Mouse (Mus musculus): ENCODE results near the gene Ankrd24. TPM values are rescaled to one million over a fixed set of nuclear protein-coding genes. Genes with fewer than 3 reads are reported as not detected.

Ankrd24 gene
- polyA plus RNA-seq, 1 experiment from 2014 or later = 12.6 TPM

- Histone ChIP-seq H3K9ac (replicated peaks) (no peak overlapping the region), H3K4me1 (peaks cover 18% of the 10 kb centered on the region), H3K4me3 (no peak overlapping the region), H3K4me2 (replicated peaks) (no peak overlapping the region), H3K27me3 (no peaks in the 10 kb centered on the region), H3K9me3 (no peaks in the 10 kb centered on the region), H3K36me3 (no peaks in the 10 kb centered on the region), H3K27ac (replicated peaks) (no peak overlapping the region)
- ATAC-seq (replicated peaks) = no peak
- WGBS = 100% methylated on average over 1 of the region's 1 CpGs
Observed at GRCm38 (mm10) chr10:81608308-81608707, 20.0 kb upstream of the Ankrd24 start.

GRCm38 (mm10) chr10:81612779-81613178 is 15.6 kb upstream of the Ankrd24 start:
- WGBS = 69% methylated on average over 3 of the region's 3 CpGs
- H3K4me2 ChIP-seq (replicated peaks) = no peak overlapping the region
- H3K9ac ChIP-seq (replicated peaks) = no peak overlapping the region
- H3K4me1 ChIP-seq = no peaks in the 10 kb centered on the region
- H3K4me3 ChIP-seq = no peak overlapping the region
- no peak overlapping the region for H3K27ac ChIP-seq (replicated peaks)
- H3K9me3 ChIP-seq = no peaks in the 10 kb centered on the region
- H3K36me3 ChIP-seq = no peaks in the 10 kb centered on the region
- no peaks in the 10 kb centered on the region for H3K27me3 ChIP-seq
- no peak for ATAC-seq (replicated peaks)

- Histone ChIP-seq H3K27ac (replicated peaks) (no peak overlapping the region), H3K4me1 (no peaks in the 10 kb centered on the region), H3K9me3 (no peaks in the 10 kb centered on the region), H3K27me3 (no peaks in the 10 kb centered on the region), H3K4me2 (replicated peaks) (no peak overlapping the region), H3K9ac (replicated peaks) (no peak overlapping the region), H3K4me3 (no peak overlapping the region), H3K36me3 (no peaks in the 10 kb centered on the region)
- no peak for ATAC-seq (replicated peaks)
- 65% methylated on average over 6 of the region's 6 CpGs for WGBS
Observed at GRCm38 (mm10) chr10:81615486-81615885, 12.9 kb upstream of the Ankrd24 start.

- Histone ChIP-seq H3K27me3 (no peaks in the 10 kb centered on the region), H3K36me3 (peaks cover 33% of the 10 kb centered on the region), H3K4me1 (no peaks in the 10 kb centered on the region), H3K9me3 (no peaks in the 10 kb centered on the region), H3K9ac (replicated peaks) (no peak overlapping the region), H3K4me2 (replicated peaks) (no peak overlapping the region), H3K27ac (replicated peaks) (no peak overlapping the region), H3K4me3 (no peak overlapping the region)
- 89% methylated on average over 5 of the region's 5 CpGs for WGBS
- ATAC-seq (replicated peaks) = no peak
Observed at GRCm38 (mm10) chr10:81619976-81620375, 8.4 kb upstream of the Ankrd24 start.

GRCm38 (mm10) chr10:81620786-81621185 is 7.6 kb upstream of the Ankrd24 start:
- Histone ChIP-seq H3K9me3 (no peaks in the 10 kb centered on the region), H3K4me1 (no peaks in the 10 kb centered on the region), H3K27me3 (no peaks in the 10 kb centered on the region), H3K4me3 (no peak overlapping the region), H3K9ac (replicated peaks) (no peak overlapping the region), H3K36me3 (peaks cover 35% of the 10 kb centered on the region), H3K4me2 (replicated peaks) (no peak overlapping the region), H3K27ac (replicated peaks) (no peak overlapping the region)
- WGBS = 66% methylated on average over 9 of the region's 9 CpGs
- ATAC-seq (replicated peaks) = no peak

- Histone ChIP-seq H3K27ac (replicated peaks) (no peak overlapping the region), H3K27me3 (no peaks in the 10 kb centered on the region), H3K4me1 (peaks cover 20% of the 10 kb centered on the region), H3K4me3 (no peak overlapping the region), H3K36me3 (peaks cover 35% of the 10 kb centered on the region), H3K4me2 (replicated peaks) (no peak overlapping the region), H3K9ac (replicated peaks) (no peak overlapping the region), H3K9me3 (no peaks in the 10 kb centered on the region)
- WGBS = 60% methylated on average over 8 of the region's 8 CpGs
- ATAC-seq (replicated peaks) = no peak
Observed at GRCm38 (mm10) chr10:81623441-81623840, 4.9 kb upstream of the Ankrd24 start.

- WGBS = 89% methylated on average over 22 of the region's 22 CpGs
- ATAC-seq (replicated peaks) = no peak
- Histone ChIP-seq H3K27ac (replicated peaks) (peak overlapping the region; percentile 89), H3K4me2 (replicated peaks) (peak overlapping the region; percentile 65), H3K36me3 (peaks cover 31% of the 10 kb centered on the region), H3K4me3 (peak overlapping the region; percentile 63), H3K9ac (replicated peaks) (peak overlapping the region; percentile 65), H3K4me1 (peaks cover 21% of the 10 kb centered on the region), H3K9me3 (no peaks in the 10 kb centered on the region), H3K27me3 (no peaks in the 10 kb centered on the region; the same call in 1 of the 2 replicates)
Observed at GRCm38 (mm10) chr10:81626101-81626993, 2.0 kb upstream of the Ankrd24 start.

GRCm38 (mm10) chr10:81626994-81627835 is 1.1 kb upstream of the Ankrd24 start, which contains the start of gene Sirt6:
Gene Sirt6 (minus strand): TSS chr10:81627797.
- 5% methylated on average over 40 of the region's 40 CpGs for WGBS
- H3K27ac ChIP-seq (replicated peaks) = peak within 1 kb of the TSS; percentile 89
- H3K4me1 ChIP-seq = peaks cover 21% of the 10 kb centered on the region
- H3K9ac ChIP-seq (replicated peaks) = peak within 1 kb of the TSS; percentile 65
- no peaks in the 10 kb centered on the region for H3K9me3 ChIP-seq
- H3K27me3 ChIP-seq = no peaks in the 10 kb centered on the region; the same call in 1 of the 2 replicates
- peaks cover 24% of the 10 kb centered on the region for H3K36me3 ChIP-seq
- peak within 1 kb of the TSS; percentile 65 for H3K4me2 ChIP-seq (replicated peaks)
- peak within 1 kb of the TSS; percentile 63 for H3K4me3 ChIP-seq
- peak; percentile 93 for ATAC-seq (replicated peaks)

- peak overlapping the region; percentile 65 for H3K4me2 ChIP-seq (replicated peaks)
- peak overlapping the region; percentile 63 for H3K4me3 ChIP-seq
- no peaks in the 10 kb centered on the region for H3K9me3 ChIP-seq
- H3K27ac ChIP-seq (replicated peaks) = peak overlapping the region; percentile 89
- peak overlapping the region; percentile 65 for H3K9ac ChIP-seq (replicated peaks)
- H3K36me3 ChIP-seq = peaks cover 20% of the 10 kb centered on the region
- peak; percentile 47 for ATAC-seq (replicated peaks)
- H3K27me3 ChIP-seq = no peaks in the 10 kb centered on the region; the same call in 1 of the 2 replicates
- 62% methylated on average over 7 of the region's 7 CpGs for WGBS
- H3K4me1 ChIP-seq = peaks cover 21% of the 10 kb centered on the region
Observed at GRCm38 (mm10) chr10:81627836-81628220, 512 bp upstream of the Ankrd24 start.

GRCm38 (mm10) chr10:81633253-81634099 is 5.1 kb downstream of the Ankrd24 start:
- Histone ChIP-seq H3K4me1 (peaks cover 13% of the 10 kb centered on the region), H3K27ac (replicated peaks) (no peak overlapping the region), H3K4me3 (peak overlapping the region; percentile 43), H3K36me3 (no peaks in the 10 kb centered on the region), H3K9ac (replicated peaks) (peak overlapping the region; percentile 57), H3K9me3 (no peaks in the 10 kb centered on the region), H3K27me3 (no peaks in the 10 kb centered on the region; the same call in 1 of the 2 replicates), H3K4me2 (replicated peaks) (peak overlapping the region; percentile 70)
- 4% methylated on average over 37 of the region's 37 CpGs for WGBS
- ATAC-seq (replicated peaks) = peak; percentile 86

GRCm38 (mm10) chr10:81636338-81636737 is 8.0 kb downstream of the Ankrd24 start:
- no peak overlapping the region for H3K4me3 ChIP-seq
- H3K9ac ChIP-seq (replicated peaks) = no peak overlapping the region
- H3K4me1 ChIP-seq = peaks cover 16% of the 10 kb centered on the region
- H3K4me2 ChIP-seq (replicated peaks) = no peak overlapping the region
- ATAC-seq (replicated peaks) = no peak
- no peaks in the 10 kb centered on the region for H3K9me3 ChIP-seq
- H3K27ac ChIP-seq (replicated peaks) = no peak overlapping the region
- 22% methylated on average over 8 of the region's 8 CpGs for WGBS
- no peaks in the 10 kb centered on the region; the same call in 1 of the 2 replicates for H3K27me3 ChIP-seq
- H3K36me3 ChIP-seq = no peaks in the 10 kb centered on the region

Measured in forebrain, embryonic 15.5 days (tissue).